Mouse (Mus musculus) thymus, adult 18-20 months (tissue): ENCODE measurements around the gene Isoc2a.

Experiments used
- DNase-seq, 2 experiments: peaks; one replicate each; pipeline ENCODE4 v3.0.0; 2022; ENCODE audit warnings: mixed read lengths in 2 of 2

The Isoc2a gene

DNA sequence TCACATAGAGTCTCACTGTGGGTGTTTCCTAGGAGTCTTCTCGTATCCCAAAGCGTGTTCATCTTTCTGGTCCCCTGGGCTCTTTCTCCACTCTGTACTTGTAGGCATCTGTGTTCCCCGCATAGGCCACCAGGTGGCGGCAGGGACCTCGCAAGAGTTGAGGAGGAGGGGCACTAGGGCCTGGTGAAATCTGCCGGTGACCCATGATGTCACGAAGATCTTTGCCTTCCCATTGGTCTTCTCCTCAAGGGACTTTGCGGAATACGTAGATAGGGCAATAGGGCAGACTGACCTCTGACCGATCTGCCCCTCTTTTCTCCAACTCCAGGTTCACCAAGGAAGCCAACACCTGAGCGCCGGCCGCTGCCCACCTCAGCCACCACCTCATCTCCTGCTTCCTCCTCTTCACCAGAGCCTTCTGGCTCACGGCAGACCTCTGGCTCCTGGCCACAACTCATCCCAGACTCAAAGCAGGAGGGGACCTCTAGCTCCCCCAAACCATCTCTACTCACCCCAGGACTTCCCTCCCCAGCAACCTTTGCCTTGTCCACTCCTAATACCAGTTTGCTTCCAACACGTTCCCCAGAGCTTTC is 66.4 kb downstream of the Isoc2a start:
- DNase-seq: peak; percentile 79 to 87
